Mouse (Mus musculus): Measurements from ENCODE around the gene Mast4. TPM values are rescaled to one million over a fixed set of nuclear protein-coding genes. Genes with fewer than 3 reads are reported as not detected.

Mast4 gene
- polyA plus RNA-seq, 1 experiment = 10.8 TPM

- H3K27me3 ChIP-seq (ENCODE audit: control insufficient read depth, insufficient read depth, insufficient read length) = no peaks in the 10 kb centered on the region
- no peaks in the 10 kb centered on the region for H3K79me2 ChIP-seq (ENCODE audit: control insufficient read depth, insufficient read depth)
- no peak overlapping the region for H3ac ChIP-seq (ENCODE audit: control insufficient read depth, insufficient read length, low read depth)
- no peaks in the 10 kb centered on the region for H3K36me3 ChIP-seq (ENCODE audit: control insufficient read depth, insufficient read depth)
- no peak overlapping the region for H3K4me3 ChIP-seq (ENCODE audit: insufficient read depth, poor library complexity, severe bottlenecking)
- no peaks in the 10 kb centered on the region for H3K79me3 ChIP-seq (ENCODE audit: low read depth)
- TF ChIP-seq MYOG (IDR thresholded peaks at IDR 0.05; ENCODE audit: control insufficient read depth, extremely low read depth, insufficient read length) = no peak
These were observed 138.4 kb downstream of the Mast4 start for GRCm38 (mm10) chr13:103195847-103196246.

- no peaks in the 10 kb centered on the region for H3K27me3 ChIP-seq (ENCODE audit: control insufficient read depth, insufficient read depth, insufficient read length)
- TF ChIP-seq CEBPB (IDR thresholded peaks at IDR 0.05; ENCODE audit: low read depth) = no peak
- TF ChIP-seq MYOG (IDR thresholded peaks at IDR 0.05; ENCODE audit: control insufficient read depth, extremely low read depth, insufficient read length) = no peak
- no peak for TF ChIP-seq CTCF (IDR thresholded peaks at IDR 0.05; ENCODE audit: control insufficient read depth, insufficient read depth, insufficient read length)
- TF ChIP-seq MYOD1 (IDR thresholded peaks at IDR 0.05; ENCODE audit: control insufficient read depth, insufficient read length, low read depth) = no peak
- no peak for TF ChIP-seq MAX (IDR thresholded peaks at IDR 0.05)
- no peak for TF ChIP-seq FOSL1 (IDR thresholded peaks at IDR 0.05; ENCODE audit: insufficient read depth, low read length, poor library complexity, severe bottlenecking)
- TF ChIP-seq USF1 (IDR thresholded peaks at IDR 0.05; ENCODE audit: low read depth) = no peak
These were observed 150.7 kb downstream of the Mast4 start for GRCm38 (mm10) chr13:103183566-103183965.

GRCm38 (mm10) chr13:103181836-103182235 lies 152.5 kb downstream of the Mast4 start:
- no peaks in the 10 kb centered on the region for H3K36me3 ChIP-seq (ENCODE audit: control insufficient read depth, insufficient read depth)
- TF ChIP-seq CTCF (IDR thresholded peaks at IDR 0.05; ENCODE audit: control insufficient read depth, insufficient read depth, insufficient read length) (no peak), MYOD1 (IDR thresholded peaks at IDR 0.05; ENCODE audit: control insufficient read depth, insufficient read length, low read depth) (no peak), MAX (IDR thresholded peaks at IDR 0.05) (no peak), MYOG (IDR thresholded peaks at IDR 0.05; ENCODE audit: control insufficient read depth, extremely low read depth, insufficient read length) (no peak), USF1 (IDR thresholded peaks at IDR 0.05; ENCODE audit: low read depth) (no peak), CEBPB (IDR thresholded peaks at IDR 0.05; ENCODE audit: low read depth) (no peak), FOSL1 (IDR thresholded peaks at IDR 0.05; ENCODE audit: insufficient read depth, low read length, poor library complexity, severe bottlenecking) (no peak)
- no peaks in the 10 kb centered on the region for H3K79me2 ChIP-seq (ENCODE audit: control insufficient read depth, insufficient read depth)
- no peak overlapping the region for H3K4me3 ChIP-seq (ENCODE audit: insufficient read depth, poor library complexity, severe bottlenecking)
- no peaks in the 10 kb centered on the region for H3K79me3 ChIP-seq (ENCODE audit: low read depth)
- H3ac ChIP-seq (ENCODE audit: control insufficient read depth, insufficient read length, low read depth) = no peak overlapping the region
- H3K27me3 ChIP-seq (ENCODE audit: control insufficient read depth, insufficient read depth, insufficient read length) = no peaks in the 10 kb centered on the region

More at GRCm38 (mm10) chr13:103183566-103183965, 150.7 kb downstream of the Mast4 start:
- Histone ChIP-seq H3ac (ENCODE audit: control insufficient read depth, insufficient read length, low read depth) (no peak overlapping the region), H3K36me3 (ENCODE audit: control insufficient read depth, insufficient read depth) (no peaks in the 10 kb centered on the region), H3K79me2 (ENCODE audit: control insufficient read depth, insufficient read depth) (no peaks in the 10 kb centered on the region), H3K4me3 (ENCODE audit: insufficient read depth, poor library complexity, severe bottlenecking) (no peak overlapping the region), H3K79me3 (ENCODE audit: low read depth) (no peaks in the 10 kb centered on the region)

GRCm38 (mm10) chr13:103176871-103177270 lies 157.4 kb downstream of the Mast4 start:
- no peak overlapping the region for H3K4me3 ChIP-seq (ENCODE audit: insufficient read depth, poor library complexity, severe bottlenecking)
- no peak for TF ChIP-seq CEBPB (IDR thresholded peaks at IDR 0.05; ENCODE audit: low read depth)
- no peak for TF ChIP-seq MYOG (IDR thresholded peaks at IDR 0.05; ENCODE audit: control insufficient read depth, extremely low read depth, insufficient read length)
- TF ChIP-seq MAX (IDR thresholded peaks at IDR 0.05) = no peak
- no peak for TF ChIP-seq CTCF (IDR thresholded peaks at IDR 0.05; ENCODE audit: control insufficient read depth, insufficient read depth, insufficient read length)
- no peak for TF ChIP-seq FOSL1 (IDR thresholded peaks at IDR 0.05; ENCODE audit: insufficient read depth, low read length, poor library complexity, severe bottlenecking)
- TF ChIP-seq USF1 (IDR thresholded peaks at IDR 0.05; ENCODE audit: low read depth) = no peak
- no peak for TF ChIP-seq MYOD1 (IDR thresholded peaks at IDR 0.05; ENCODE audit: control insufficient read depth, insufficient read length, low read depth)

GRCm38 (mm10) chr13:103174431-103174830 lies 159.9 kb downstream of the Mast4 start:
- H3K4me3 ChIP-seq (ENCODE audit: insufficient read depth, poor library complexity, severe bottlenecking) = no peak overlapping the region
- H3K79me3 ChIP-seq (ENCODE audit: low read depth) = no peaks in the 10 kb centered on the region
- H3ac ChIP-seq (ENCODE audit: control insufficient read depth, insufficient read length, low read depth) = no peak overlapping the region
- H3K27me3 ChIP-seq (ENCODE audit: control insufficient read depth, insufficient read depth, insufficient read length) = no peaks in the 10 kb centered on the region
- H3K79me2 ChIP-seq (ENCODE audit: control insufficient read depth, insufficient read depth) = no peaks in the 10 kb centered on the region
- TF ChIP-seq USF1 (IDR thresholded peaks at IDR 0.05; ENCODE audit: low read depth) (no peak), CTCF (IDR thresholded peaks at IDR 0.05; ENCODE audit: control insufficient read depth, insufficient read depth, insufficient read length) (no peak), MAX (IDR thresholded peaks at IDR 0.05) (no peak), MYOG (IDR thresholded peaks at IDR 0.05; ENCODE audit: control insufficient read depth, extremely low read depth, insufficient read length) (no peak), FOSL1 (IDR thresholded peaks at IDR 0.05; ENCODE audit: insufficient read depth, low read length, poor library complexity, severe bottlenecking) (no peak), CEBPB (IDR thresholded peaks at IDR 0.05; ENCODE audit: low read depth) (no peak), MYOD1 (IDR thresholded peaks at IDR 0.05; ENCODE audit: control insufficient read depth, insufficient read length, low read depth) (no peak)
- no peaks in the 10 kb centered on the region for H3K36me3 ChIP-seq (ENCODE audit: control insufficient read depth, insufficient read depth)

More at GRCm38 (mm10) chr13:103176871-103177270, 157.4 kb downstream of the Mast4 start:
- Histone ChIP-seq H3K79me3 (ENCODE audit: low read depth) (no peaks in the 10 kb centered on the region), H3K27me3 (ENCODE audit: control insufficient read depth, insufficient read depth, insufficient read length) (no peaks in the 10 kb centered on the region), H3K36me3 (ENCODE audit: control insufficient read depth, insufficient read depth) (no peaks in the 10 kb centered on the region), H3ac (ENCODE audit: control insufficient read depth, insufficient read length, low read depth) (no peak overlapping the region), H3K79me2 (ENCODE audit: control insufficient read depth, insufficient read depth) (no peaks in the 10 kb centered on the region)

- no peaks in the 10 kb centered on the region for H3K36me3 ChIP-seq (ENCODE audit: control insufficient read depth, insufficient read depth)
- TF ChIP-seq MAX (IDR thresholded peaks at IDR 0.05) (no peak), FOSL1 (IDR thresholded peaks at IDR 0.05; ENCODE audit: insufficient read depth, low read length, poor library complexity, severe bottlenecking) (no peak), USF1 (IDR thresholded peaks at IDR 0.05; ENCODE audit: low read depth) (no peak), CEBPB (IDR thresholded peaks at IDR 0.05; ENCODE audit: low read depth) (no peak)
These were observed 160.6 kb downstream of the Mast4 start for GRCm38 (mm10) chr13:103173545-103174182.

More at GRCm38 (mm10) chr13:103173545-103174182, 160.6 kb downstream of the Mast4 start:
- H3K79me2 ChIP-seq (ENCODE audit: control insufficient read depth, insufficient read depth) = no peaks in the 10 kb centered on the region
- no peaks in the 10 kb centered on the region for H3K79me3 ChIP-seq (ENCODE audit: low read depth)
- H3K4me3 ChIP-seq (ENCODE audit: insufficient read depth, poor library complexity, severe bottlenecking) = no peak overlapping the region
- H3ac ChIP-seq (ENCODE audit: control insufficient read depth, insufficient read length, low read depth) = no peak overlapping the region
- no peaks in the 10 kb centered on the region for H3K27me3 ChIP-seq (ENCODE audit: control insufficient read depth, insufficient read depth, insufficient read length)

Measured in C2C12 (cell line).